Mouse (Mus musculus): ENCODE results near the gene Rnf7. TPM values are rescaled to one million over a fixed set of nuclear protein-coding genes. Genes with fewer than 3 reads are reported as not detected.
"Not testable (repeated sequence)": the region's sequence is repeated elsewhere in the genome, so short reads cannot be mapped to it uniquely, and the experiment has no call there.

The Rnf7 gene
- 10 to 100 TPM; 59.8 to 64.8 TPM for total RNA-seq (2021)
- long read RNA-seq, experiment 1, transcript Rnf7-201 (3 exons, 1,232 nt) = major isoform, 50 of 56 reads
- long read RNA-seq, experiment 1, partial matches to known transcripts = 0 of 56 reads
- long read RNA-seq, experiment 1, other reads (novel, unspliced or antisense) = 5 of 56 reads
- long read RNA-seq, experiment 2, transcript Rnf7-201 (3 exons, 1,232 nt) = major isoform, 39 of 43 reads
- long read RNA-seq, experiment 2, partial matches to known transcripts = 0 of 43 reads
- long read RNA-seq, experiment 2, other reads (novel, unspliced or antisense) = 4 of 43 reads

GRCm38 (mm10) chr9:96478071-96478888 lies at the start of gene Rnf7:
Gene Rnf7 (minus strand): TSS chr9:96478675.
- DNase-seq (ENCODE audit: low spot score in 2 of 2) = peak; percentile 100

- DNase-seq (ENCODE audit: low spot score in 2 of 2) = no peak
Observed at GRCm38 (mm10) chr9:96526011-96526410, 47.5 kb upstream of the Rnf7 start.

DNA sequence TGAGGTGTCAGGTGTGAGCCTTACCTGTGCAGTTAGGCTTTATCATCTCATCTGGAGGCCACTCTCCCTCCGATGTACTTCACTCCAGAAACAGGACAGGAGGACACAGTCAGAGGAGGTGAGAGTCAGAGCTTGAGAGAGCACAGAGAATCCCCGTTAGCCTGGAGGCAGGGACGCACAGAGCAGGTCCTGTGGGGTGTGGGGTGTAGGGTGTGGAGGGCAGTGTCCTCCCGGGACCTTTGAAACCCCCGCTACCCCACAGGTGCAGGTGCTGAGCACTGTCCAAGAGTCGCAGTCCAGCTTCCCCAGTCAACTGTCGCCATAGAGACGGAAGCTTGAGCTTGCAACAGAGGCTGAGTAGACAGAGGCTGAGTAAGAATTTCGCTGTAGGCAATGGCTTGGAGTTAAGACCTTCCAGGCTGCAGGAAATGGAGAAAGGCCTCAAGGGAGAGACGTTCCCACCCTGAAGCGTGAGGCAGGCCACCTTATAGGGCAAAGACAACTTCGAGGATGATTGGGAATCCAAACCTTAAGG lies 46.6 kb upstream of the Rnf7 start, which contains the start of gene Gm28729:
TSS of gene Gm28729 (minus strand) at position 293 of the 535 bp plus-strand sequence.
- no peak for DNase-seq (ENCODE audit: low spot score in 2 of 2)

DNA sequence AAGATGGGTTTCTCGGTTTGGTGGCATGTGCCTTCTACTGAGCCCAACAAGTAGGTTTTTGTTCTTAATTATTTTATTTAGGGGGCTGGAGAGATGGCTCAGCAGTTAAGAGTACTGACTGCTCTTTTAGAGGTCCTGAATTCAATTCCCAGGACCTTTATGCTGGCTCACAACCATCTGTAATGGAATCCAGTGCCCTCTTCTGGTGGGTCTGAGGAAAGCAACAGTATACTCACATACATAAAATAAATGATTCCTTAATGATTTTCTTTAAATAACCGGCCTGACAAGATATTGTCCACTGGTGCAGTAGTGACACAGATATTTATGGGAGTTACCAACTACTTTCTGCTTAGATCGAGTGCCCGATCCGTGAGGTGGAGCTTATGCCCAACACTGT lies 44.7 kb upstream of the Rnf7 start:
- DNase-seq (ENCODE audit: low spot score in 2 of 2) = no peak

- not testable (repeated sequence) for DNase-seq (ENCODE audit: low spot score in 2 of 2)
Observed at GRCm38 (mm10) chr9:96521574-96521973, 43.1 kb upstream of the Rnf7 start.

DNA sequence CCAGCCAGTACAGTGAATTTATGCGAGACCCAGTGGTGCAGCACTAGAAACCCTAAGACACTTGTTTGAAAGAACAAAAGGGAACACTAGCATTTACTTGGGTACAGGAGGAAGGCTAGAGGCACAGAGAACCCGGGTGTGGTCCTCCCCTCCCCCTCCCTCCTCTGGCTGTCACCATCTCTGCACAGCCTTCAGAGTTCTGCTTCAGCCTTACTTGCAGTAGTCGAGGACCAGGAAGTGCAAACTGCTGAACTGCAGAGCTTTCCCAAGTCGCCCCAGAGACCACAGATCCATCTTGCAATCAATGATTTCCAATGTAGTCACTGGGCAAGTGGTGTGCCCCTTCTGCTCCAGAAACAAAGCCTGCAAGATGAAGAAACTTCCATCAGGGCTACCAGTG lies 39.0 kb upstream of the Rnf7 start:
- DNase-seq (ENCODE audit: low spot score in 2 of 2) = no peak

DNA sequence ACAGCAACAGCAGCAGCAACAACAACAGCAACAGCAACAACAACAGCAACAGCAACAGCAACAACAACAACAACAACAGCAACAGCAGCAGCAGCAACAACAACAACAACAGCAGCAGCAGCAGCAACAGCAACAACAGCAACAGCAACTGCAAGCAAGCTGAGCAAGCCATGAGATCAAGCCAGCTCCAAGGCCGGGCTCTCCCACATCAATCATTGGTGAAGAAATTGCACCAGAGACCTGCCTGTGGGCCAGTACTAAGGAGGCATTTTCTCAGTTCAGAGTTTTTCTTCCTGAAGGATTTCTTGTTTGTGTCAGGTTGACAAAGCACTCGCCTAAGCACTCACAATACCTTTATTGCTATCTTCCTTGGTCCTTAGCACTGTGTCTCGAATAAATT lies 38.3 kb upstream of the Rnf7 start:
- DNase-seq (ENCODE audit: low spot score in 2 of 2) = no peak

DNA sequence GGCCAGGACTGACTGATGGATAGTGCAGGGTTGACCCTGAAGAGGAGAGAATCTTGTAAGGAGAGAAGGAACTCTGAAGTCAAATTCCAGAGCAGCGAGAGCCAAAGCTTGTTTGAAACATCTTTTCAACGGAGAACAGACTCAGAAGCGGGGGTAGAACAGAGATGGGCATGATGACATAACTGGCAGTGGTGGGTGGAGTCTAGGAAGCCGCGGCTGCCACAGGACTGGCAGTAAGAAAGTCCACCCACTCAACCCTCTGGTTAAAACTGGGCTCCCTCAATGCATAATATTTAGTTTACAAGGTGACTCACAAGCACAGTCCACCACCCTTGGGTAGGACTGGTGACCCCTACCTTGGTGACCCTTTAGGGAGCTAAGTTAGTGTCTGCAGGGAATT lies 37.3 kb upstream of the Rnf7 start:
- DNase-seq (ENCODE audit: low spot score in 2 of 2) = peak; percentile 19 to 27

- no peak for DNase-seq (ENCODE audit: low spot score in 2 of 2)
Observed at GRCm38 (mm10) chr9:96514278-96514677, 35.8 kb upstream of the Rnf7 start.

DNA sequence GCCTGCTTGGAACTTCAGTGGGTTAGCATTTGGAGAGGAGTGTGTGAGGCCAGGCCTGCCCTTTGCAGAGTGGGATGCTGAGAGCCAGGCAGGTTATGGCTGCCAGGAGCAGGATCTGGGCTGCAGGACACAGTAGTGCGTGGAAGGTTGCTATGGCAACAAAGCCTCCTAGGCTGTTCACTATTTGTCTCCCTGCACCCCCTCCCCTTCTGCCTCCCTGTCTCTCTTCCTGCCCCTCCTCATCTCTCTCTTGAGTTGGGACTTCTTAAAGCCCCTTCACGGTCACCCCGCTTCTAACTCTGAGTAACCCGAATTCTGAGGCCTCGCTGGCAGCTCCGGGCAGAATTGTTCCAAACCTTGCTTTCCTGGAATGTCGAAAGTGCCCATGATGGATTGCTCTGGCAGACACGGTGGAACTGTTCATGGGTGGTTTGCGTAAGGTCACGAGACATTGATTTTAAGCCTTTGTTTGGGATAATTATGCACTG lies 27.6 kb upstream of the Rnf7 start:
- DNase-seq (ENCODE audit: low spot score in 2 of 2) = no peak

DNA sequence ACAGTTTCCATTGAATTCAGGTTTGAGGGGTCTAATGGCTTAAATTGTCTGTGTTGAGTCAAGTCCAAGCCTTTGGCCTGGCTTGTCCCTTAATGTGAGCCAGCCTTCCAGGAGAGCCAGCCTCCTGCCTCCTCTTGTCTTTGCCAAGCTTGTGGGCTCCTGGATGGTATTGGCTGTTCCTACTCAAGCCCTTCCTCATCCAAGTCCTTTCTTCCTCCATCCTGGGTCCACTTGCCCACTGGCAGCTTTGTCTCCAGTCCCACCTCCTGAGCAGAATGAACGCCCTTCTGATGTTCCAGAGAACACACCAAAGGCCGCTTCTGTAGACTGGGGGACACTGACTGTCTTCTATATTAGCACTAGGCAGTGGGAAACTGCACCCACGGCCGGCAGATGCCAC lies 26.7 kb upstream of the Rnf7 start:
- no peak for DNase-seq (ENCODE audit: low spot score in 2 of 2)

- no peak for DNase-seq (ENCODE audit: low spot score in 2 of 2)
Observed at GRCm38 (mm10) chr9:96504116-96504895, 25.8 kb upstream of the Rnf7 start.

GRCm38 (mm10) chr9:96502856-96503610 lies 24.6 kb upstream of the Rnf7 start:
- DNase-seq (ENCODE audit: low spot score in 2 of 2) = no peak

GRCm38 (mm10) chr9:96501217-96501616 lies 22.7 kb upstream of the Rnf7 start:
- no peak for DNase-seq (ENCODE audit: low spot score in 2 of 2)

GRCm38 (mm10) chr9:96493212-96493611 lies 14.7 kb upstream of the Rnf7 start:
- DNase-seq (ENCODE audit: low spot score in 2 of 2) = no peak

GRCm38 (mm10) chr9:96491810-96492209 lies 13.3 kb upstream of the Rnf7 start:
- peak in 1 of 2 experiments; percentile 12 for DNase-seq (ENCODE audit: low spot score in 2 of 2)

- DNase-seq (ENCODE audit: low spot score in 2 of 2) = not testable (repeated sequence)
Observed at GRCm38 (mm10) chr9:96487869-96488268, 9.4 kb upstream of the Rnf7 start.

- no peak for DNase-seq (ENCODE audit: low spot score in 2 of 2)
Observed at GRCm38 (mm10) chr9:96483648-96484047, 5.2 kb upstream of the Rnf7 start.

GRCm38 (mm10) chr9:96483028-96483427 lies 4.6 kb upstream of the Rnf7 start:
- DNase-seq (ENCODE audit: low spot score in 2 of 2) = no peak

GRCm38 (mm10) chr9:96472356-96472755 lies 6.1 kb downstream of the Rnf7 start:
- DNase-seq (ENCODE audit: low spot score in 2 of 2) = no peak
